17 mouse cellular contexts compared by ENCODE assay signal in the genomic region with DNA sequence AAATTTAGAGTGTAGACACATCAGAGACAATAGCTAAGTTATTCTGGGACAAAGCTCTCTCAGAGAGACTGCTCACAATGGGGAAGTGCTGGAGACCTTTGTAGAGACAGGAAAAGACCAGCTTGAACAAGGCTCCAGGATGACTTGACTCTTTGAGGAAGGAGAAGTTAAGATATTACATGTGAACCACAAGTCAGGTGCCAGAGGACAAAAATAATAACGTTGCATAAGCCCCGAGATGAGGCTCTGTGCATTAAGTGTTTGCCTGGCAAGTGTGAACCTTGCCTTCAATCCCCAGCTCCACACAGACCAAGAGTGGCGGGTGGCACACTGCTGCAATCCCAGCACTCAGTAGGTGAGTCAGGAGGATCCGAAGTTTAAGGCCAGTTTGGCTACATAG. TPM values are rescaled to one million over a fixed set of nuclear protein-coding genes. Genes with fewer than 3 reads are reported as not detected.
DNase-seq lines count a peak whose midpoint lies in the region; ATAC-seq and TF ChIP-seq lines count a peak whose summit lies in the region.
"Had no signal": no experiment of that assay in that cellular context is flagged by ENCODE, and none has a peak within 500 bp of the region (broad histone marks: within the 10 kb centered on the region; RNA-seq: fewer than 3 reads in every experiment).

No protein-coding gene starts in this region.

- no peak for TF ChIP-seq CTCF in heart, adult 2 months (IDR thresholded peaks at IDR 0.05)
- TF ChIP-seq CTCF in stomach, postnatal 0 days (IDR thresholded peaks at IDR 0.05; ENCODE audit: low read depth): no peak

- H3K4me1 ChIP-seq in heart, adult 2 months (ENCODE audit: control insufficient read depth, insufficient read depth, low read length): no peaks in the 10 kb centered on the region; the same call in 1 of the 2 replicates
- H3K4me1 ChIP-seq in heart, embryonic 12.5 days (replicated peaks): peaks cover 7% of the 10 kb centered on the region; the same call in 1 of the 2 replicates
- H3K4me1 ChIP-seq in stomach, embryonic 16.5 days (ENCODE audit: control insufficient read depth, insufficient read depth, low read length): no peaks in the 10 kb centered on the region
- H3K4me1 ChIP-seq in stomach, postnatal 0 days (replicated peaks; ENCODE audit: control insufficient read depth, insufficient read depth): no peaks in the 10 kb centered on the region
- peaks cover 44% of the 10 kb centered on the region for H3K4me1 ChIP-seq in liver, embryonic 16.5 days (ENCODE audit: control insufficient read depth, low read depth, low read length)
- H3K4me1 ChIP-seq: forebrain, embryonic 15.5 days; midbrain, embryonic 12.5 days had no signal

- WGBS in heart, adult 2 months: 58% methylated on average over 4 of the region's 4 CpGs
- 67% methylated on average over 4 of the region's 4 CpGs for WGBS in heart, embryonic 12.5 days
- 69% methylated on average over 4 of the region's 4 CpGs for WGBS in stomach, embryonic 16.5 days
- WGBS in stomach, postnatal 0 days: 62% methylated on average over 4 of the region's 4 CpGs
- WGBS in liver, embryonic 16.5 days (ENCODE audit: insufficient replicate concordance): 37% methylated on average over 4 of the region's 4 CpGs

- H3K9me3 ChIP-seq in heart, embryonic 12.5 days (replicated peaks): no peaks in the 10 kb centered on the region
- H3K9me3 ChIP-seq in stomach, embryonic 16.5 days (replicated peaks; ENCODE audit: control insufficient read depth, low read length): no peaks in the 10 kb centered on the region
- no peaks in the 10 kb centered on the region for H3K9me3 ChIP-seq in stomach, postnatal 0 days (ENCODE audit: control insufficient read depth, low read length)
- H3K9me3 ChIP-seq in liver, embryonic 16.5 days (replicated peaks; ENCODE audit: control insufficient read depth, low read length): no peaks in the 10 kb centered on the region
- H3K9me3 ChIP-seq: forebrain, embryonic 15.5 days; midbrain, embryonic 12.5 days had no signal

- no peaks in the 10 kb centered on the region for H3K36me3 ChIP-seq in heart, adult 2 months (ENCODE audit: control insufficient read depth, insufficient read depth, low read length)
- no peaks in the 10 kb centered on the region for H3K36me3 ChIP-seq in heart, embryonic 12.5 days
- H3K36me3 ChIP-seq in stomach, embryonic 16.5 days (ENCODE audit: control insufficient read depth, insufficient read depth, low read length): no peaks in the 10 kb centered on the region
- H3K36me3 ChIP-seq in stomach, postnatal 0 days (ENCODE audit: control insufficient read depth, insufficient read depth, low read length): no peaks in the 10 kb centered on the region
- no peaks in the 10 kb centered on the region for H3K36me3 ChIP-seq in liver, embryonic 16.5 days (ENCODE audit: control insufficient read depth, insufficient read depth)
- H3K36me3 ChIP-seq: forebrain, embryonic 15.5 days; midbrain, embryonic 12.5 days had no signal

- no peak overlapping the region for H3K9ac ChIP-seq in heart, adult 2 months (ENCODE audit: low read depth, low read length)
- H3K9ac ChIP-seq in heart, embryonic 12.5 days: no peak overlapping the region
- no peak overlapping the region for H3K9ac ChIP-seq in stomach, embryonic 16.5 days (ENCODE audit: low read length)
- H3K9ac ChIP-seq in stomach, postnatal 0 days (ENCODE audit: low read length): no peak overlapping the region
- H3K9ac ChIP-seq in liver, embryonic 16.5 days (ENCODE audit: low read depth, low read length): peak overlapping the region; percentile 46; the same call in 1 of the 2 replicates
- H3K9ac ChIP-seq: forebrain, embryonic 15.5 days; midbrain, embryonic 12.5 days had no signal

- H3K4me2 ChIP-seq in heart, embryonic 12.5 days: no peak overlapping the region
- H3K4me2 ChIP-seq in stomach, embryonic 16.5 days (ENCODE audit: low read depth, low read length): no peak overlapping the region
- H3K4me2 ChIP-seq in stomach, postnatal 0 days (replicated peaks; ENCODE audit: low read depth): no peak overlapping the region
- no peak overlapping the region for H3K4me2 ChIP-seq in liver, embryonic 16.5 days (ENCODE audit: low read depth, low read length)
- H3K4me2 ChIP-seq: forebrain, embryonic 15.5 days; midbrain, embryonic 12.5 days had no signal

- no peak overlapping the region for H3K4me3 ChIP-seq in heart, adult 2 months
- H3K4me3 ChIP-seq in heart, embryonic 12.5 days: no peak overlapping the region
- no peak overlapping the region for H3K4me3 ChIP-seq in stomach, embryonic 16.5 days (replicated peaks; ENCODE audit: low read length)
- no peak overlapping the region for H3K4me3 ChIP-seq in stomach, postnatal 0 days (ENCODE audit: low read depth, low read length)
- H3K4me3 ChIP-seq in liver, embryonic 16.5 days (ENCODE audit: low read depth, low read length): no peak overlapping the region
- H3K4me3 ChIP-seq: forebrain, embryonic 15.5 days; midbrain, embryonic 12.5 days had no signal

- DNase-seq in heart, adult 2 months: no peak
- no peak for DNase-seq in stomach, postnatal 0 days (ENCODE audit: low spot score)
- DNase-seq in T-cell, adult 2 months (ENCODE audit: low spot score): no peak
- no peak for DNase-seq in kidney, postnatal 25 days
- DNase-seq in left cerebral cortex, postnatal 4 days: no peak
- DNase-seq: cerebellum, postnatal 36 days; layer of hippocampus, postnatal 36 days had no signal

- no peak for ATAC-seq in heart, embryonic 12.5 days (ENCODE audit: insufficient number of reproducible peaks, low FRiP score)
- no peak for ATAC-seq in stomach, embryonic 16.5 days (ENCODE audit: insufficient read depth, low FRiP score)
- no peak for ATAC-seq in stomach, postnatal 0 days (ENCODE audit: low FRiP score, low TSS enrichment)
- no peak for ATAC-seq in liver, embryonic 16.5 days (ENCODE audit: low read depth)
- ATAC-seq: forebrain, embryonic 15.5 days had no signal

- intact Hi-C loops in heart, adult 2 months (cut with DNase I): no loop called here
- intact Hi-C loops in left cerebral cortex, postnatal 4 days (cut with DNase I): no loop called here

- no peak for TF ChIP-seq POLR2A in heart, adult 2 months (IDR thresholded peaks at IDR 0.05; ENCODE audit: insufficient read depth, low read depth, low read length)

- TF ChIP-seq EP300 in heart, adult 2 months (IDR thresholded peaks at IDR 0.05; ENCODE audit: insufficient read depth, low read depth, low read length): no peak
- no peak for TF ChIP-seq EP300 in stomach, postnatal 0 days (optimal IDR thresholded peaks at IDR 0.05)

- H3K79me2 ChIP-seq in heart, adult 2 months (replicated peaks; ENCODE audit: control insufficient read depth, insufficient read depth, low read length): no peaks in the 10 kb centered on the region

- H3K27ac ChIP-seq in heart, adult 2 months: peak overlapping the region; percentile 20; the same call in 1 of the 2 replicates
- H3K27ac ChIP-seq in heart, embryonic 12.5 days (ENCODE audit: poor library complexity, severe bottlenecking): no peak overlapping the region
- H3K27ac ChIP-seq in stomach, embryonic 16.5 days (ENCODE audit: low read length): peak overlapping the region; percentile 24; the same call in 1 of the 2 replicates
- no peak overlapping the region for H3K27ac ChIP-seq in stomach, postnatal 0 days (replicated peaks)
- peak overlapping the region; percentile 98 for H3K27ac ChIP-seq in liver, embryonic 16.5 days (ENCODE audit: low read length)
- H3K27ac ChIP-seq: forebrain, embryonic 15.5 days; midbrain, embryonic 12.5 days had no signal

- peaks cover 1% of the 10 kb centered on the region; the same call in 1 of the 2 replicates for H3K27me3 ChIP-seq in heart, adult 2 months (ENCODE audit: control insufficient read depth, insufficient read depth, low read length)
- H3K27me3 ChIP-seq in heart, embryonic 12.5 days (replicated peaks): peaks cover 40% of the 10 kb centered on the region
- peaks cover 4% of the 10 kb centered on the region for H3K27me3 ChIP-seq in stomach, embryonic 16.5 days (ENCODE audit: control insufficient read depth, insufficient read depth, low read length)
- H3K27me3 ChIP-seq in stomach, postnatal 0 days (ENCODE audit: control insufficient read depth, insufficient read depth, low read length): no peaks in the 10 kb centered on the region
- no peaks in the 10 kb centered on the region for H3K27me3 ChIP-seq in liver, embryonic 16.5 days (ENCODE audit: control insufficient read depth, insufficient read depth, low read depth, low read length)

RNA-seq across cellular contexts. Expression of a gene that starts 18.0 kb away (rescaled TPM):
- 10 to 100 TPM; 31.2 to 36.0 TPM for total RNA-seq in heart, adult 2 months (2021)
- polyA plus RNA-seq in heart, adult 2 months (2012; rRNA removed): 39.9 and 51.6 TPM in 2 replicates
- polyA plus RNA-seq in heart, embryonic 12.5 days (2016; fragmentation: Nextera tagmentation; extraction: Ambion mirVana): 51.3 and 52.2 TPM in 2 replicates
- polyA plus RNA-seq in stomach, embryonic 16.5 days (2015; fragmentation: Nextera tagmentation; extraction: Ambion mirVana): 51.3 and 53.1 TPM in 2 replicates
- 29.4 and 33.4 TPM in 2 replicates for polyA plus RNA-seq in stomach, postnatal 0 days (2015; fragmentation: Nextera tagmentation; extraction: Ambion mirVana)
- polyA plus RNA-seq in liver, embryonic 16.5 days (2015; fragmentation: Nextera tagmentation; extraction: Ambion mirVana): 92.9 and 95.8 TPM in 2 replicates
- total RNA-seq in left cerebral cortex, postnatal 4 days (2021): 10 to 100 TPM; 26.5 to 28.6 TPM

RNA-seq across cellular contexts. Expression of a gene that starts 36.9 kb away (rescaled TPM):
- not detected for total RNA-seq in heart, adult 2 months (2021)
- not detected in 2 replicates for polyA plus RNA-seq in heart, adult 2 months (2012; rRNA removed)
- polyA plus RNA-seq in heart, embryonic 12.5 days (2016; fragmentation: Nextera tagmentation; extraction: Ambion mirVana): not detected in 2 replicates
- not detected in 2 replicates for polyA plus RNA-seq in stomach, embryonic 16.5 days (2015; fragmentation: Nextera tagmentation; extraction: Ambion mirVana)
- not detected in 2 replicates for polyA plus RNA-seq in stomach, postnatal 0 days (2015; fragmentation: Nextera tagmentation; extraction: Ambion mirVana)
- polyA plus RNA-seq in liver, embryonic 16.5 days (2015; fragmentation: Nextera tagmentation; extraction: Ambion mirVana): not detected in 2 replicates
- total RNA-seq in left cerebral cortex, postnatal 4 days (2021): not detected
- total RNA-seq: ES-E14; layer of hippocampus, postnatal 36 days had no signal
- polyA plus RNA-seq: forebrain, embryonic 15.5 days; heart, embryonic 16.5 days; kidney, embryonic 16.5 days; limb, embryonic 14.5 days; midbrain, embryonic 12.5 days; neural tube, embryonic 11.5 days had no signal

RNA-seq across cellular contexts. Expression of a gene that starts 51.4 kb away (rescaled TPM):
- total RNA-seq in heart, adult 2 months (2021): 100 to 1,000 TPM in 1 of 2 experiments, 10 to 100 TPM in 1; 98.2 to 122 TPM
- 136 and 182 TPM in 2 replicates for polyA plus RNA-seq in heart, adult 2 months (2012; rRNA removed)
- polyA plus RNA-seq in heart, embryonic 12.5 days (2016; fragmentation: Nextera tagmentation; extraction: Ambion mirVana): 40.1 and 42.6 TPM in 2 replicates
- polyA plus RNA-seq in stomach, embryonic 16.5 days (2015; fragmentation: Nextera tagmentation; extraction: Ambion mirVana): 52.3 and 58.1 TPM in 2 replicates
- 52.3 and 55.4 TPM in 2 replicates for polyA plus RNA-seq in stomach, postnatal 0 days (2015; fragmentation: Nextera tagmentation; extraction: Ambion mirVana)
- 32.3 and 33.6 TPM in 2 replicates for polyA plus RNA-seq in liver, embryonic 16.5 days (2015; fragmentation: Nextera tagmentation; extraction: Ambion mirVana)
- total RNA-seq in left cerebral cortex, postnatal 4 days (2021): 1 to 10 TPM; 7.0 to 7.8 TPM

Comparison
In these comparisons a context has a peak if more than half of its experiments do, and no peak if none do; other contexts are left out.
1. H3K27ac ChIP-seq: peak in heart, adult 2 months (single experiment), stomach, embryonic 16.5 days (single experiment) and liver, embryonic 16.5 days (single experiment); none in heart, embryonic 12.5 days (single experiment) and stomach, postnatal 0 days (single experiment).